Mouse (Mus musculus) adrenal gland, postnatal 25 days (tissue): Measurements from ENCODE around the gene Megf6. TPM values are rescaled to one million over a fixed set of nuclear protein-coding genes. Genes with fewer than 3 reads are reported as not detected.

Experiments
- DNase-seq: peaks from one replicate; pipeline ENCODE4 v3.0.0; 2021; ENCODE audit warnings: mixed read lengths
- total RNA-seq: library from RNA; stranded (reverse); gene quantifications from 2 replicates; pipeline ENCODE4 v1.2.3, GENCODE M21; 2021

Gene Megf6
- total RNA-seq, 1 experiment from 2014 or later, result 2.2 TPM

- DNase-seq, result no peak
Observed at GRCm38 (mm10) chr4:154159961-154160537, 10.5 kb upstream of the Megf6 start.

GRCm38 (mm10) chr4:154160538-154161390 is 9.8 kb upstream of the Megf6 start, which contains the start of gene Tprgl:
TSS of gene Tprgl (minus strand) at chr4:154160666.
- peak; percentile 97 for DNase-seq

DNA sequence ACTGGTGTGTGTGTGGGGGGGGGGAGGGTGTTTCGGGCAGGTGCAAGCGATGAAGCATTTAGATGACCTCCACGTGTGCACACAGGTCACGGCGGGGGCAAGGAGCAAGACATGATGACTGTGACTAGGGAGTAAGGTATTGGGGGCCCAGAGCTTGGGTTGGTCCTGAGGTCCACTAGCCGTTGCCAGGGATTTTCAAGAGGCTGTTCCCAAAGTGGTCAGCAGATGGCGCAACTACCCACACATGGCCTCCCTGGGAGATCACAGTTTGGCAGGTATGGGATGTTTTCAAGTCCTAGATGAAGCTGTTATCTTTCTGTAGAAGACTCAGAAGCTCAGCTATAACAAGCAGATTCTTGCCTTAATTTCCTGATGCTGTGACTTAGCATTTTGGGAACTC is 7.2 kb upstream of the Megf6 start:
- DNase-seq, result peak; percentile 71

GRCm38 (mm10) chr4:154167053-154167452 is 3.5 kb upstream of the Megf6 start:
- DNase-seq, result peak; percentile 76

GRCm38 (mm10) chr4:154170021-154170420 is 509 bp upstream of the Megf6 start:
- no peak for DNase-seq

GRCm38 (mm10) chr4:154171151-154171930 is 811 bp downstream of the Megf6 start:
- DNase-seq, result no peak

- no peak for DNase-seq
Observed at GRCm38 (mm10) chr4:154171931-154172604, 1.5 kb downstream of the Megf6 start.

- DNase-seq, result no peak
Observed at GRCm38 (mm10) chr4:154177257-154177656, 6.7 kb downstream of the Megf6 start.

- DNase-seq, result no peak
Observed at GRCm38 (mm10) chr4:154181001-154181400, 10.5 kb downstream of the Megf6 start.

DNA sequence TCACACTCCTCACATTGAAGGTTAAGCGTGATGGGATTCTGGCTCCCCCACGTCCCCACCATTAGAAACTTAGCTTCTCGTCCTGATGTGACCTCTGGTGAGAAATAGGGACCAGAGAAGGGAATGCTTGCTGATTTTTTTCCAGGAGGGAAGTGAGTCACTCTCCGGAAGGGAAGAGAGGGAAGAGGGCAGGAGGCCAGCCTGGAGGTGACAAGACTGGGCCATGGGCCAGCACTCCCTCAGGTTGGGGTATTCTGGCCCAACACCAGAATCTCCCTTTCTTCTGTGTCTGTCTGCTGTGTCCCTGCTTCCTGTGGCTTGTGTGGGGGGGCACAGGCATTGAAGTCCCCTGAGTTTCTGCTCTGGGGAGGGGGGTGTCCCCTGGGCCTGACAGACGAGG is 13.0 kb downstream of the Megf6 start:
- DNase-seq, result peak; percentile 28

DNA sequence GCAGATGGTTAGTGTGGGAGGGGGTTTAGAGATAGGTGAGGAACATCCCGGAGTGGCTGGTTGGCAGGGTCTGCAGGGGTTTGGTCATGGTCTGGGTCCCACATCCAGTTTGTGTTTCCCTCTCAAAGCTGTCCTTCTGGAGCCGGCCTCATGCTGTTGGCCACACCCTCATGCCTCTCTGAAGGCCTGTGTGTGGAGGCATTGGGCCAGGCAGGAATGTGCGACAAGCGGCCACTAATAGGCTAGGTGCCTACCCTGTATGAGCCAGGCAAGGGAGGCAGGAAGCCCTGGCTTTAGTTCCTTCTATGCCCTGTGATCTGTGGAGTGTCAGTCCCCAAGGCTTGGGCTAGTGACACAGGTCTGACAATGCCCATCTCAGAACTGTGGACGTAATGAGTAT is 14.5 kb downstream of the Megf6 start:
- no peak for DNase-seq

DNA sequence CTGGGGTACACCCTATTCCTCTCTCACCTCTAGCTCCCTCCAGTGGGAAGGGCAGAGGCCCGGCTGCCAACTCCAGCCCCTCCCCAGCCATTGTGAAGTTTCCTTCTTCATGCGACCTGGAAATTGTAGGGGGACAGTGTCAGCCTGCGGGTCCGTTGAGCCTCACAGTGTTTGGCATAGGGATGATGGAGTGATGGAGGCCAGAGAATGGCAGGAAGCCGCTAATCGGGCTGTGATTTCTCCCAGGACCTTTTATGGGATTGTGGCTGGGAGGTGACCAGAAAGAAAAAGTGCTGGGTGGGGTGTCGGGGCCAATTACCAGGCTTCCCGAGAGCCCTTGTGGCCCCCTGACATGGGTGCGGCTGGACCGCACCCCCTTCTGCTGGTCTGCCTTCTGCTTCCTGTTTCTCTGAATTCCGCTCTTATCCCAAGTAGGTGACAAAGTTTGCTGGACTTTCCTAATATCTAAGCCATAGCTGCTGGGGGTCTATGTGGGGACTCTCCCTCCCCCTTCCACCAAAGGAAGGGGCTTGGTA is 15.5 kb downstream of the Megf6 start:
- DNase-seq, result no peak

GRCm38 (mm10) chr4:154188948-154189347 is 18.4 kb downstream of the Megf6 start:
- DNase-seq, result no peak

DNA sequence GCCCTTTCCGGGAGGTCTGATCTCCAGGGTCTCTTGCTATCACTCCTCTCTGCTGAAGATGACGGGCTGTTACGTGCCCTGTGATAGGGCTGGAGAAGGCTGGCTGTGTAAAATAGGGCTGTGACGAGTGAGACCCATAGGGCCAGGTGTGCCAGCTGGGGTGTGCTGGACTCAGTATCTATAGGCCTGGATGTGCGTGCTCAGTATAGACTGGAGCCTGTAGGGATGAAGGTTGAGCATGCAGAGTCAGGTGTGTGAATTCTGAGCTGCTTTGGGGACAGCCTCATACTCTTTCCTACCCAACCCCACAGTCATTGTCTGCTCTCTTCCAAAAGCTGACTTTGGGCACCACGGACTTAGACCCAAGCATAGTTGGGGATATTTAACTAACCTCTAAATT is 27.4 kb downstream of the Megf6 start:
- DNase-seq, result no peak

DNA sequence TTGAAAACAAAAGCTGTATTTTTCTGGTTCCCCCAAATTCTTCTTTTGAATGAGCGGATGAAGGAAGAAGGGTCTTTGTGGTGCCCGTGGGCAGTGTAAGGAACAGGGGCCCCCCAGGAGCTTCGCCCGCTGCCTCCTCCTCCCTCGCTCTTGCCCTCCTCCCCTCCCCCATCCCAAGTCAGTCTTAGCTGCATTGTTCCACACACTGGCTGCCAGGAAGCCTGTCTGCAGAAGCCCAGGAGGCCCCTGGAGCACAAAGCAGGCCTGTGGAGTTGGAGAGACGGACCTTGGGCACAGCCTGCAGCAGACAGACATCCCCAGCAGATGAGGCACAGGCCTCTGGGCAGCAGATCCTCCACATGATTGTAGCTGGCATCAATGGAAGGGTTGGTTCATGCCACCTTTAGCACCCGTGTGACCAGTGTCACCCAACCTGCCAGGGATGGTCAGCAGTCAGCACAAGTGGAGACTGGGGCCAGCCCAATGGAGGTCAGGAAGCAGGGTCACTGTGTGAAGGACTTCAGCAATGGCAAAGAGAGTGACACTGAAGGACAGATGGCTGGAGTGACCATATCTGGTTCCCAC is 27.9 kb downstream of the Megf6 start:
- no peak for DNase-seq

GRCm38 (mm10) chr4:154201511-154201910 is 31.0 kb downstream of the Megf6 start:
- DNase-seq, result no peak

DNA sequence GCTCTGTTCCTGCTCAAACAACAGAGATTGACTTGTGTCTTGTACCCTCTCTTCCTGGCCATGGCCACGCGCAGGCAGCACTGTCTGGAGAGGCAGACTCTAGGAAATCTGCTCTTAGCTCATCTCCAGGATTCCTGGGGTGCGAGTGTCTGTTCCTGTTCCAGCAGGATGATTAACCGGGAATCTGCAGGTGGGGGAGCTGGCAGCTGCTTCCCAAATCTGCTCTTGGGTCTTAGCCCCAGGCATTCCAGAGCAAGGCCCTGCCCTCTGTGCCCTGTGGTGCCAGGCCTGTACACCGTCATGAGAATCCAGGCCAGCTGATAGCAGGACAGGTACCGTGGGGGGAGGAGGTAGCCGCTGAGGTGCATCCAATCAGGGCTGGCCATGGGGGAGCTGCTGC is 34.0 kb downstream of the Megf6 start:
- no peak for DNase-seq

DNA sequence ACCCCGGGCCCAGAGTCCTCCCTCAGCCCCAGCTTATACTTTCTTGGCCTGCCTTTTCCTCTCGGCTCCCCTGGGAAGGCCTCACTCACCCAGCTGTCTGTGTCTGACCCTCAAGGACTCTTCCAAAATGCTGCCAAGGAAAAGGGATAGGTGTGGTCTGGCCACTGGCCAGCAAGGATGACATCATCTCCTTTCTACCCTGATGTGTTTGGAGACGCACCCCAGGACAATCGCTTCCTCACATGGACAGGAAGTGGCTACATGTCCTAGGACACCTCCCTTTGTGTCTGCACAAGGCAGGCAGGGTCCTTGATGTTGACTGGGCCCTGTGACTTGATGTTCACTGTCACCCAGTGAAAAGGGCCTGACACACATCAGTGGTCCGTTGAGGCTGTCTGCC is 34.9 kb downstream of the Megf6 start:
- DNase-seq, result peak; percentile 50

DNA sequence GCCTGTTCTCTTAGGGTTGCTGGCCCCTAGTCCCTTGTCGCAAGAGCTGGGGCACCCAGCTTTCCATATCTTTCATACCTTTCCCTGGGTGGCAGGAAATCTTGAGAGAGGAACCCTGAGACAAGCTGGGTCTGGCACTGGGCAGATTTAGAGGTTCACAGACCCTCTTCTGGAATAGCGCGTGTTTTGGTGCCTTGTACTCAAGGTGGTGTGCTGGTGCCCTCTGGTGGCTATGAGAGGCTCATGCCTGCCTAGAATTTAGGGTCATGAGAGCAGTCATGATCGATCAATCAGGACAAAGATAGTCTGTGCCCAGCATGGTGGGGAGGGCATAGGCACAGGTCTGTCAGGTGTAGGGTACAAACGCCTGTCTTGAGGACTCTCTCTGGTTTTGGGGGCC is 36.7 kb downstream of the Megf6 start:
- DNase-seq, result peak; percentile 69

DNA sequence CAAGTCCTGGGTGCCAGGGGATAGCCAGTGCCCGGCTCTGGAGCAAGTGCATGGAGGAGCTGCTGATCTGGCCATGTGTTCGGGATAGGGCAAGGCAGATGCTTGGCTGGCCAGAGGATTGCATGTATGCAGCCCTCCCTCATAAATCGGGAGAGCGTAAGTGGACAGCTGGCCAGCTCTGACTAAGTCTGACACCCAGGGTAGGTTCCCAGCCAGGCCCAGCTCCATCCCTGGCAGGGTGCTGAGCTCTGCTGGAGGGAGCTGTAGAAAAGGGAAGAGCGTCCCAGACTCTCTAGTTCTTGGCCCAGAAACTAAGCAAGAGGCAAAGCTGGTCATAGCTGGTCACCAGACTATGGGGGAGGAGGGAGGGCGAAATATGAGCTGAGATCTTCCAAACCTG is 38.5 kb downstream of the Megf6 start:
- no peak for DNase-seq

- no peak for DNase-seq
Observed at GRCm38 (mm10) chr4:154209825-154210224, 39.3 kb downstream of the Megf6 start.

GRCm38 (mm10) chr4:154211459-154211858 is 40.9 kb downstream of the Megf6 start:
- no peak for DNase-seq
